Mouse (Mus musculus) lung, embryonic 15.5 days (tissue): ENCODE results near the gene Krt36. TPM values are rescaled to one million over a fixed set of nuclear protein-coding genes. Genes with fewer than 3 reads are reported as not detected.

Source experiments
- ATAC-seq: fragments of 200-750 bp; cut with Nextera tagmentation; 2 replicates; pipeline ENCODE4 v1.8.0; 2017; ENCODE audit warnings: moderate number of reproducible peaks, borderline replicate concordance; ENCODE audit not compliant: low FRiP score, low TSS enrichment; ENCODE audit errors: extremely low read depth
- H3K27ac ChIP-seq: fragments of 300-500 bp; sonication (generic); 2 replicates; pipeline ENCODE4 v1.5.1; 2015; ENCODE audit warnings: moderate library complexity, mild to moderate bottlenecking, inconsistent platforms
- H3K27me3 ChIP-seq: fragments of 300-500 bp; sonication (generic); 2 replicates; pipeline ENCODE4 v1.6.1; 2015; ENCODE audit warnings: inconsistent platforms
- H3K36me3 ChIP-seq: fragments of 300-500 bp; sonication (generic); 2 replicates; pipeline ENCODE4 v1.6.1; 2015; ENCODE audit warnings: inconsistent platforms
- H3K4me1 ChIP-seq: fragments of 300-500 bp; sonication (generic); 2 replicates; pipeline ENCODE4 v1.6.1; 2015; ENCODE audit warnings: inconsistent platforms
- H3K4me2 ChIP-seq: fragments of 300-500 bp; sonication (generic); 2 replicates; pipeline ENCODE4 v1.6.1; 2015; ENCODE audit warnings: inconsistent platforms, mild to moderate bottlenecking, moderate library complexity
- H3K4me3 ChIP-seq: fragments of 300-500 bp; sonication (generic); 2 replicates; pipeline ENCODE4 v1.5.1; 2015; ENCODE audit warnings: mild to moderate bottlenecking, inconsistent platforms
- H3K9ac ChIP-seq: fragments of 300-500 bp; sonication (generic); 2 replicates; pipeline ENCODE4 v1.6.1; 2015; ENCODE audit warnings: inconsistent platforms
- H3K9me3 ChIP-seq: fragments of 300-500 bp; sonication (generic); 2 replicates; pipeline ENCODE4 v1.6.1; 2016; ENCODE audit warnings: inconsistent platforms
- WGBS: fragments of 180-500 bp; shearing (Covaris S2); methylation state at CpG from one replicate; pipeline ENCODE4 v1.1.7; 2015; 5-methylcytosine and 5-hydroxymethylcytosine counted together
- polyA plus RNA-seq: library from polyadenylated mRNA; unstranded; fragments of >200 nt; fragmentation: Nextera tagmentation; extraction: Ambion mirVana; gene quantifications from 2 replicates; pipeline ENCODE4 v1.2.1, GENCODE M21; 2015

The Krt36 gene
- 0.13 and 0.20 TPM in 2 replicates for polyA plus RNA-seq

DNA sequence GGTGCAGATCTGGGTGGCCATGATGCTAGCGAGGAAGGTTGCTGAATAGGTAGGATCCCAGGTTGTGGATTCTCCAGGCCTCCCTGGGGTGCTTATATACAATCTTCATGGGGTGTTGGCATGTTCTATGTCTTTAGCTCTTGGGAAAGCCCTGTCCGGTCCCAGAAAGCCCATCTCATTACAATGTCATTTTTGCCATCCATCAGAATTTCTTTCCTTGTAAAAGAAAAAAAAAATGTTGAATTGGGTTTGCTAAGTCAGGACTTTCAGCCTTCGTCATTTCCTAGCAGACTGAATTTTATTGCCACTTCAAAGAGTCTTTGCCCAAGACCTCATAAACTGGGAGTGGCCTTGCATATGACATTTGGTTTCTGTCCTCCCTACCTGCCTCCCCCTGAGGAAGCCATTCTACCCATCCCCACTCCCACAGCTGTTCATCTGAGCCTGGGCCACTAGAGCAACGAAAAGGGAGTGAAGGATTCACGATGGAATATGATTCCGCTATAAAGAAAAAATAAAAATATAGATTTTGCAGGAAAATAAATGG, at the start of gene Krt36:
Gene Krt36 (minus strand): TSS at position 51 of the 547 bp plus-strand sequence.
- Histone ChIP-seq H3K4me3 (no peak within 1 kb of the TSS), H3K27ac (no peak within 1 kb of the TSS), H3K27me3 (no peaks in the 10 kb centered on the region), H3K36me3 (no peaks in the 10 kb centered on the region), H3K9ac (no peak within 1 kb of the TSS), H3K9me3 (no peaks in the 10 kb centered on the region), H3K4me1 (no peaks in the 10 kb centered on the region), H3K4me2 (no peak within 1 kb of the TSS)
- ATAC-seq = no peak
- WGBS = 84% methylated on average over 6 of the region's 6 CpGs

DNA sequence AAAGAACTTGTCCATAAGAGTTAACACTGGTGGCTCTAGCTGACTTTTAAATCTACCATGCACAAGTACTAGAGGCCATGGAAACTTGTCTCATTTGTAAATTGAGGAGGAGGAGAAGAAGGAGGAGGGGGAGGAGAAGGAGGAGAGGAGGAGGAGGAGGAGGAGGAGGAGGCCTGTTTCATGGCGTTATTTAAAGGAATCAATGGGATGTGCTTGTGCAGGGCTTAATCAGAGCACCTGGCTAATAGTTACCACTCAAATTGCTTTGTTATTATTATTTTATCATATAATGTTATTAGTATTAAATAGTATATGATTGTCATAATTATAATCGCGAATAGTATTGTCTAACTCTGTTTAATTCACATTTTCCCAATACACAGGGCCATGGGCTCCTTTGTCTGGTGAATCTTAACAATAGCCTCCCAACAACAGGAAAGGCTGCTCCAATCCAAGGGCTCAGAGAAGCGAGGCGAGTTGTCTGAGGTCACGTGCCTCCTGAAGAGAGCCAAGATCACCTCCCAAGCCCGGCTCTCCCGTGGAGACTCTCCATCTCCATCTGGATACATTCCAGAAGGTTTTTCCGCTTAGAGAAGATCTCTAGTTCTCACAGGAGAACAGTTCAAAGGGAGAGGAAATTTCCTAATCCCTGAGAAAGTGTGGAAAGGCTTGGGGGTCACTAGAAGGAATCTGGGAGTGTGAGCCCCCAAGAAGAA, 43.3 kb upstream of the Krt36 start, which contains the start of gene Krt19:
Gene Krt19 (minus strand): TSS at position 51 of the 716 bp plus-strand sequence.
- H3K27ac ChIP-seq = no peak within 1 kb of the TSS

DNA sequence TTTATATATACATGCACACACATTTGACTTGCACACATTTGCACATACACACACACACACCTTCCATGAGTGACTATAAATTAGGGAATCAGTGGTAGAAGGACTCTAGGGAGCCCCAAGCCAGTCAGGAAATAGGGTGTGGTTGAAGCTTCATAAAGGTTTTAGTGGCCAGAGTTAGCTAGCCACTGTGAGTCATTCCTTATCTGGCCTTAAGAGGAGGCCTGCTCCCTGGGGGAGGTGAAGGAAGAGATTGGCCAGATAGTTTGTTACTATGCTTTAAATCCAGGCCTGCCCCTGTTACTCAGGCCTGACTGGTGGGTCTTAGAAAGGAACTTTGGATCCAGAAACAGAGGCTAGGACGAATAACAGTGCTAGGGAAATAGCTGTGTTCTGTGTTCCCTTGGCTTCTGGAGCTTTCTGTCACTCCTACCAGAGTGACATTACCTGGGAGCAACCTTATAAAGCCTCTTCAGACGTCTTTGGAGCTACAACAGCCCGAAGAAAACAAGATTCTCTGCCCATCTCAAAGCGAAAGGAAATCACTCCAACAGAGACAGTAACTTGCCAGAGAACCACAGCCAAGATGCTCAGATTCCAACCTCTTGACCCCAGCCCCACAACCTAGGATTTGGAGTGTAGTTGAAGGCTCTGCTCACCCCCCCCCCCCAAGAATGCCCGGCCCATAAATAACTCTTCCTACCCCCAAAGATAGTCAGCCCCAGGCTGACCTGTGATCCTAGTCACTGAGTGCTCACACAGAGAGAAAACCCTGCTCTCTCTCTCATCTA, 42.3 kb upstream of the Krt36 start:
- Histone ChIP-seq H3K9ac (no peak overlapping the region), H3K4me1 (peaks cover 11% of the 10 kb centered on the region; the same call in 1 of the 2 replicates), H3K4me3 (no peak overlapping the region), H3K9me3 (no peaks in the 10 kb centered on the region), H3K36me3 (no peaks in the 10 kb centered on the region), H3K27ac (no peak overlapping the region), H3K4me2 (no peak overlapping the region), H3K27me3 (peaks cover 15% of the 10 kb centered on the region)
- no peak for ATAC-seq
- 51% methylated on average over 5 of the region's 5 CpGs for WGBS

More for the DNA sequence above, 43.3 kb upstream of the Krt36 start, which contains the start of gene Krt19:
- Histone ChIP-seq H3K27me3 (peaks cover 15% of the 10 kb centered on the region), H3K36me3 (no peaks in the 10 kb centered on the region), H3K4me1 (peaks cover 11% of the 10 kb centered on the region; the same call in 1 of the 2 replicates), H3K9me3 (no peaks in the 10 kb centered on the region), H3K4me2 (no peak within 1 kb of the TSS), H3K9ac (no peak within 1 kb of the TSS), H3K4me3 (no peak within 1 kb of the TSS)
- WGBS = 44% methylated on average over 9 of the region's 9 CpGs
- no peak for ATAC-seq

- peak overlapping the region; percentile 56 for H3K4me2 ChIP-seq
- ATAC-seq = peak; percentile 91
- peaks cover 11% of the 10 kb centered on the region; the same call in 1 of the 2 replicates for H3K4me1 ChIP-seq
- H3K9ac ChIP-seq = peak overlapping the region; percentile 10; the same call in 1 of the 2 replicates
- peaks cover 15% of the 10 kb centered on the region for H3K27me3 ChIP-seq
- under 1% methylated on average over 13 of the region's 13 CpGs for WGBS
- H3K27ac ChIP-seq = peak overlapping the region; percentile 89
- no peaks in the 10 kb centered on the region for H3K36me3 ChIP-seq
- peak overlapping the region; percentile 49 for H3K4me3 ChIP-seq
- H3K9me3 ChIP-seq = no peaks in the 10 kb centered on the region
Observed at GRCm38 (mm10) chr11:100145858-100146560, 40.6 kb upstream of the Krt36 start.

DNA sequence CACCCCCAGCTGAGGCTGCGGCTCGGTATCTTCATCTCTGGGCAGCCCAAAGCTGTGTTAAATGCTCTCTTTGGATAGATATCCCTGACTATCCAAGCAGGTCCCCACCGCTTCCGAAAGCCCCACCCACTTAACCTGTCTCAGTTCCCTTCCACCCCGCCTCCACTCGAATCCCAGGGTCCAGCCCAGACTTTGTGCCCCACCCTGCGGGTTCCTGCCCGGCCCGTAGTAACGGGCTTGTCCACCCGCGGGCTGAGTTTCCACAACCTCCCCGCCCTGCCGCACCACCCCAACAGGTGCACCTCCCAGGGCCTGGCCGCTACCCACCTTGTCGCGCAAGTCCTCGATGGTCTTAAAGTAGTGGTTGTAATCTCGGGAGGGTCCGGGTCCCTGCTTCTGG, 39.7 kb upstream of the Krt36 start:
- Histone ChIP-seq H3K9me3 (no peaks in the 10 kb centered on the region), H3K4me1 (peaks cover 11% of the 10 kb centered on the region; the same call in 1 of the 2 replicates), H3K27ac (peak overlapping the region; percentile 89), H3K4me2 (peak overlapping the region; percentile 56), H3K36me3 (no peaks in the 10 kb centered on the region), H3K4me3 (peak overlapping the region; percentile 49), H3K27me3 (peaks cover 15% of the 10 kb centered on the region), H3K9ac (peak overlapping the region; percentile 10)
- WGBS = 2% methylated on average over 20 of the region's 20 CpGs
- ATAC-seq = no peak; the same call in 1 of the 2 replicates

DNA sequence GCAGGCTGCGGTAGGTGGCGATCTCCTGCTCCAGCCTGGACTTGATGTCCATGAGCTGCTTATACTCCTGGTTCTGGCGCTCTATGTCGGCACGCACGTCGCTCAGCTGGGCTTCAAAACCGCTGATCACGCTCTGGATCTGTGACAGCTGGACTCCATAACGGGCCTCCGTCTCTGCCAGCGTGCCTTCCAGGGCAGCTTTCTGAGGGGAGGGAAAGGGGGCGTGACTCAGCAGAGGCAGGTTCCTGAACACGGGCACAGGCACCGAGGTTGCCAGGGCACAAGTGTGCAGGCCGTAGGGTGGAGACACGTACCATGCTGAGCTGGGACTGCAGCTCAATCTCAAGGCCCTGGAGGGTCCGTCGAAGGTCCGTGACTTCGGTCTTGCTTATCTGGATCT, 35.5 kb upstream of the Krt36 start:
- peaks cover 20% of the 10 kb centered on the region for H3K4me1 ChIP-seq
- H3K4me2 ChIP-seq = no peak overlapping the region
- no peak overlapping the region for H3K4me3 ChIP-seq
- ATAC-seq = no peak
- H3K9me3 ChIP-seq = no peaks in the 10 kb centered on the region
- WGBS = 67% methylated on average over 21 of the region's 21 CpGs
- no peak overlapping the region for H3K27ac ChIP-seq
- H3K36me3 ChIP-seq = no peaks in the 10 kb centered on the region
- H3K27me3 ChIP-seq = peaks cover 14% of the 10 kb centered on the region
- H3K9ac ChIP-seq = no peak overlapping the region

GRCm38 (mm10) chr11:100139391-100139790, 34.0 kb upstream of the Krt36 start:
- no peak for ATAC-seq
- peak overlapping the region; percentile 50 for H3K27ac ChIP-seq
- 67% methylated on average over 2 of the region's 2 CpGs for WGBS

GRCm38 (mm10) chr11:100138809-100139208, 33.4 kb upstream of the Krt36 start:
- Histone ChIP-seq H3K4me2 (no peak overlapping the region), H3K4me3 (no peak overlapping the region), H3K4me1 (peaks cover 21% of the 10 kb centered on the region), H3K9me3 (no peaks in the 10 kb centered on the region), H3K9ac (no peak overlapping the region), H3K27ac (peak overlapping the region; percentile 50), H3K36me3 (no peaks in the 10 kb centered on the region), H3K27me3 (no peaks in the 10 kb centered on the region; the same call in 1 of the 2 replicates)
- WGBS = 43% methylated on average over 7 of the region's 7 CpGs
- ATAC-seq = peak; percentile 27; the same call in 1 of the 2 replicates

More at GRCm38 (mm10) chr11:100139391-100139790, 34.0 kb upstream of the Krt36 start:
- H3K4me3 ChIP-seq = no peak overlapping the region
- H3K9ac ChIP-seq = no peak overlapping the region
- H3K36me3 ChIP-seq = no peaks in the 10 kb centered on the region
- H3K9me3 ChIP-seq = no peaks in the 10 kb centered on the region
- H3K27me3 ChIP-seq = no peaks in the 10 kb centered on the region; the same call in 1 of the 2 replicates
- no peak overlapping the region for H3K4me2 ChIP-seq
- H3K4me1 ChIP-seq = peaks cover 21% of the 10 kb centered on the region

- no peak overlapping the region for H3K4me2 ChIP-seq
- ATAC-seq = no peak
- 18% methylated on average over 4 of the region's 5 CpGs for WGBS
- H3K9me3 ChIP-seq = no peaks in the 10 kb centered on the region
- peaks cover 21% of the 10 kb centered on the region for H3K4me1 ChIP-seq
- H3K27ac ChIP-seq = no peak overlapping the region
- H3K36me3 ChIP-seq = no peaks in the 10 kb centered on the region
- H3K4me3 ChIP-seq = no peak overlapping the region
- no peak overlapping the region for H3K9ac ChIP-seq
- H3K27me3 ChIP-seq = no peaks in the 10 kb centered on the region
Observed at GRCm38 (mm10) chr11:100137693-100138092, 32.3 kb upstream of the Krt36 start.

GRCm38 (mm10) chr11:100136559-100136958, 31.1 kb upstream of the Krt36 start:
- Histone ChIP-seq H3K4me3 (no peak overlapping the region), H3K9me3 (no peaks in the 10 kb centered on the region), H3K4me1 (peaks cover 21% of the 10 kb centered on the region), H3K9ac (no peak overlapping the region), H3K27ac (no peak overlapping the region), H3K27me3 (no peaks in the 10 kb centered on the region), H3K36me3 (no peaks in the 10 kb centered on the region), H3K4me2 (no peak overlapping the region)
- 10% methylated on average over 5 of the region's 5 CpGs for WGBS
- ATAC-seq = no peak

- WGBS = 39% methylated on average over 7 of the region's 7 CpGs
- H3K4me3 ChIP-seq = no peak within 1 kb of the TSS
Observed at GRCm38 (mm10) chr11:100135731-100136130, 30.3 kb upstream of the Krt36 start, which contains the start of gene Krt15. TSS of gene Krt15 (minus strand) at chr11:100135928.

More at GRCm38 (mm10) chr11:100135731-100136130, 30.3 kb upstream of the Krt36 start, which contains the start of gene Krt15:
- Histone ChIP-seq H3K36me3 (no peaks in the 10 kb centered on the region), H3K27me3 (no peaks in the 10 kb centered on the region), H3K4me2 (no peak within 1 kb of the TSS), H3K9me3 (no peaks in the 10 kb centered on the region), H3K9ac (no peak within 1 kb of the TSS), H3K27ac (no peak within 1 kb of the TSS), H3K4me1 (peaks cover 21% of the 10 kb centered on the region)
- no peak for ATAC-seq
